9 mouse cellular contexts compared by ENCODE assay signal in genomic region chr6:97576565-97577346, GRCm38 (mm10). TPM values are rescaled to one million over a fixed set of nuclear protein-coding genes. Genes with fewer than 3 reads are reported as not detected.
A peak's percentile ranks its signal among the peaks of the same experiment; 100 is the strongest.
DNase-seq lines count a peak whose midpoint lies in the region; ATAC-seq and TF ChIP-seq lines count a peak whose summit lies in the region.
"Had no signal": no experiment of that assay in that cellular context is flagged by ENCODE, and none has a peak within 500 bp of the region (broad histone marks: within the 10 kb centered on the region; RNA-seq: fewer than 3 reads in every experiment).

No protein-coding gene starts in this region.

- H3K27ac ChIP-seq in heart, embryonic 12.5 days (ENCODE audit: poor library complexity, severe bottlenecking), result no peak overlapping the region
- no peak overlapping the region for H3K27ac ChIP-seq in ES-E14 (ENCODE audit: insufficient read depth, low read depth, low read length, poor library complexity, severe bottlenecking)
- no peak overlapping the region for H3K27ac ChIP-seq in embryonic facial prominence, embryonic 14.5 days (replicated peaks; ENCODE audit: low read depth, low read length)
- H3K27ac ChIP-seq in layer of hippocampus, adult 2 months, result no peak overlapping the region
- no peak overlapping the region for H3K27ac ChIP-seq in intestine, embryonic 15.5 days
- H3K27ac ChIP-seq: liver, embryonic 13.5 days had no signal

- no peaks in the 10 kb centered on the region for H3K27me3 ChIP-seq in heart, embryonic 12.5 days (replicated peaks)
- H3K27me3 ChIP-seq in embryonic facial prominence, embryonic 14.5 days (replicated peaks; ENCODE audit: control insufficient read depth, insufficient read depth, low read length), result no peaks in the 10 kb centered on the region
- no peaks in the 10 kb centered on the region for H3K27me3 ChIP-seq in intestine, embryonic 15.5 days (replicated peaks)
- H3K27me3 ChIP-seq: liver, embryonic 13.5 days had no signal

- peak; percentile 25 to 30 for DNase-seq in heart, postnatal 10 days
- peak; percentile 19 for DNase-seq in ES-E14 (ENCODE audit: low read depth, low spot score)
- DNase-seq in embryonic facial prominence, embryonic 14.5 days (ENCODE audit: low spot score), result peak; percentile 55
- peak; percentile 32 to 43 for DNase-seq in lung, postnatal 4 days
- no peak for DNase-seq in layer of hippocampus, adult 2 months (ENCODE audit: low spot score in 2 of 2)
- no peak for DNase-seq in ovary, postnatal 14 days (ENCODE audit: low spot score)
- DNase-seq: liver, embryonic 13.5 days had no signal

- no peak overlapping the region for H3K4me2 ChIP-seq in heart, embryonic 12.5 days
- no peak overlapping the region for H3K4me2 ChIP-seq in embryonic facial prominence, embryonic 14.5 days (ENCODE audit: low read depth, low read length)
- no peak overlapping the region for H3K4me2 ChIP-seq in intestine, embryonic 15.5 days (replicated peaks)
- H3K4me2 ChIP-seq: liver, embryonic 13.5 days had no signal

- in situ Hi-C loops in ES-E14 (cut with MboI; ENCODE audit: low sequenced_read_pairs in 2 of 2, unreplicated experiment in 2 of 2), result no loop called here

- H3K4me1 ChIP-seq in heart, embryonic 12.5 days (replicated peaks), result peaks cover 9% of the 10 kb centered on the region; the same call in 1 of the 2 replicates
- H3K4me1 ChIP-seq in ES-E14 (ENCODE audit: control insufficient read depth in 2 of 2, insufficient read depth in 2 of 2, low read length in 2 of 2, poor library complexity in 1 of 2), result peaks cover 0 to 2% of the 10 kb centered on the region in 2 experiments; a peak in 1 of 4 replicates
- H3K4me1 ChIP-seq in embryonic facial prominence, embryonic 14.5 days (ENCODE audit: control insufficient read depth, insufficient read depth, low read length), result no peaks in the 10 kb centered on the region
- no peaks in the 10 kb centered on the region for H3K4me1 ChIP-seq in intestine, embryonic 15.5 days (replicated peaks)
- H3K4me1 ChIP-seq: liver, embryonic 13.5 days had no signal

- no peak overlapping the region for H3K9ac ChIP-seq in heart, embryonic 12.5 days
- no peak overlapping the region for H3K9ac ChIP-seq in ES-E14 (ENCODE audit: insufficient read depth, low read depth, low read length, poor library complexity, severe bottlenecking)
- no peak overlapping the region for H3K9ac ChIP-seq in embryonic facial prominence, embryonic 14.5 days (ENCODE audit: low read depth, low read length)
- H3K9ac ChIP-seq in intestine, embryonic 15.5 days, result no peak overlapping the region
- H3K9ac ChIP-seq: liver, embryonic 13.5 days had no signal

- intact Hi-C loops in heart, postnatal 10 days (cut with DNase I), result no loop called here

- no peaks in the 10 kb centered on the region for H3K36me3 ChIP-seq in heart, embryonic 12.5 days
- no peaks in the 10 kb centered on the region for H3K36me3 ChIP-seq in ES-E14 (ENCODE audit: control insufficient read depth, insufficient read depth, low read length, poor library complexity, severe bottlenecking)
- no peaks in the 10 kb centered on the region for H3K36me3 ChIP-seq in embryonic facial prominence, embryonic 14.5 days (ENCODE audit: control insufficient read depth, insufficient read depth, low read length)
- H3K36me3 ChIP-seq in intestine, embryonic 15.5 days, result no peaks in the 10 kb centered on the region
- H3K36me3 ChIP-seq: liver, embryonic 13.5 days had no signal

- WGBS in heart, embryonic 12.5 days, result 58% methylated on average over 7 of the region's 7 CpGs
- WGBS in embryonic facial prominence, embryonic 14.5 days, result 53% methylated on average over 7 of the region's 7 CpGs
- 50% methylated on average over 7 of the region's 7 CpGs for WGBS in intestine, embryonic 15.5 days

- no peak for ATAC-seq in heart, embryonic 12.5 days (ENCODE audit: insufficient number of reproducible peaks, low FRiP score)
- no peak; the same call in 1 of the 2 replicates for ATAC-seq in embryonic facial prominence, embryonic 14.5 days (ENCODE audit: low read depth)
- no peak for ATAC-seq in intestine, embryonic 15.5 days

- TF ChIP-seq CTCF in layer of hippocampus, adult 2 months (conservative IDR thresholded peaks at IDR 0.05), result no peak

- H3K9me3 ChIP-seq in heart, embryonic 12.5 days (replicated peaks), result no peaks in the 10 kb centered on the region; the same call in 1 of the 2 replicates
- H3K9me3 ChIP-seq in ES-E14 (ENCODE audit: control insufficient read depth, insufficient read depth, low read depth, low read length), result no peaks in the 10 kb centered on the region
- peaks cover 3% of the 10 kb centered on the region; the same call in 1 of the 2 replicates for H3K9me3 ChIP-seq in embryonic facial prominence, embryonic 14.5 days (ENCODE audit: control insufficient read depth, low read length)
- no peaks in the 10 kb centered on the region for H3K9me3 ChIP-seq in intestine, embryonic 15.5 days
- H3K9me3 ChIP-seq: liver, embryonic 13.5 days had no signal

- no peak overlapping the region for H3K4me3 ChIP-seq in heart, embryonic 12.5 days
- H3K4me3 ChIP-seq in ES-E14 (ENCODE audit: insufficient read depth in 1 of 2, low read depth in 1 of 2, low read length in 2 of 2, poor library complexity in 1 of 2, severe bottlenecking in 1 of 2), result no peak overlapping the region
- H3K4me3 ChIP-seq in embryonic facial prominence, embryonic 14.5 days (ENCODE audit: low read depth, low read length), result no peak overlapping the region
- H3K4me3 ChIP-seq in layer of hippocampus, adult 2 months, result no peak overlapping the region
- H3K4me3 ChIP-seq in intestine, embryonic 15.5 days (replicated peaks), result no peak overlapping the region
- H3K4me3 ChIP-seq: liver, embryonic 13.5 days had no signal

TF ChIP-seq in ES-E14, 5 proteins besides CTCF, POLR2A, EP300 and RAD21:
- TF ChIP-seq HCFC1 (IDR thresholded peaks at IDR 0.05; ENCODE audit: borderline replicate concordance, insufficient read depth, low read length) (no peak), ZNF384 (IDR thresholded peaks at IDR 0.05; ENCODE audit: low read depth, low read length) (no peak), ZC3H11A (IDR thresholded peaks at IDR 0.05; ENCODE audit: borderline replicate concordance, low read depth, low read length) (no peak), CHD2 (IDR thresholded peaks at IDR 0.05; ENCODE audit: low read depth, low read length) (no peak), MAFK (IDR thresholded peaks at IDR 0.05; ENCODE audit: insufficient read depth, low read depth, low read length) (no peak)

RNA-seq across cellular contexts. Expression of gene Frmd4b, which starts 40.6 kb away (rescaled TPM):
- 10 to 100 TPM; 21.6 to 24.3 TPM for total RNA-seq in heart, postnatal 10 days (2021)
- polyA plus RNA-seq in heart, embryonic 12.5 days (2016; fragmentation: Nextera tagmentation; extraction: Ambion mirVana), result 22.2 and 23.1 TPM in 2 replicates
- total RNA-seq in ES-E14 (2012; rRNA removed), result 2.1 and 3.2 TPM in 2 replicates
- polyA plus RNA-seq in embryonic facial prominence, embryonic 14.5 days (2014; fragmentation: Nextera tagmentation; extraction: Ambion mirVana), result 17.5 and 18.9 TPM in 2 replicates
- total RNA-seq in layer of hippocampus, adult 2 months (2021), result 10 to 100 TPM; 28.0 to 32.5 TPM
- 9.4 and 11.1 TPM in 2 replicates for polyA plus RNA-seq in intestine, embryonic 15.5 days (2015; fragmentation: Nextera tagmentation; extraction: Ambion mirVana)

Comparison
In these comparisons a context has a peak if more than half of its experiments do, and no peak if none do; other contexts are left out.
1. DNase-seq: peak in heart, postnatal 10 days (2 of 2), ES-E14 (single experiment), embryonic facial prominence, embryonic 14.5 days (single experiment) and lung, postnatal 4 days (2 of 2); none in layer of hippocampus, adult 2 months (0 of 2) and ovary, postnatal 14 days (single experiment).